21 mouse cellular contexts compared by ENCODE assay signal in genomic region chr1:160268322-160268721, GRCm38 (mm10). TPM values are rescaled to one million over a fixed set of nuclear protein-coding genes. Genes with fewer than 3 reads are reported as not detected.
A peak's percentile ranks its signal among the peaks of the same experiment; 100 is the strongest.
DNase-seq lines count a peak whose midpoint lies in the region; ATAC-seq and TF ChIP-seq lines count a peak whose summit lies in the region.
"Had no signal": no experiment of that assay in that cellular context is flagged by ENCODE, and none has a peak within 500 bp of the region (broad histone marks: within the 10 kb centered on the region; RNA-seq: fewer than 3 reads in every experiment).

No protein-coding gene starts in this region.

- TF ChIP-seq CTCF in thymus, adult 2 months (IDR thresholded peaks at IDR 0.05; ENCODE audit: borderline replicate concordance, control insufficient read depth, extremely low read depth, insufficient read depth, low read length, poor library complexity) = no peak

- peaks cover 81% of the 10 kb centered on the region for H3K36me3 ChIP-seq in megakaryocyte, embryonic 14.5 days (replicated peaks; ENCODE audit: low read length)
- 0 out of 2 replicates have a peak, but pooled peaks cover 1% of the 10 kb centered on the region for H3K36me3 ChIP-seq in splenic B cell, adult 2 months (ENCODE audit: control insufficient read depth, insufficient read depth, low read length, poor library complexity, severe bottlenecking)
- no peaks in the 10 kb centered on the region for H3K36me3 ChIP-seq in forebrain, embryonic 15.5 days
- H3K36me3 ChIP-seq in thymus, adult 2 months (ENCODE audit: control insufficient read depth, insufficient read depth, low read length) = peaks cover 4% of the 10 kb centered on the region; the same call in 1 of the 2 replicates
- H3K36me3 ChIP-seq: forebrain, embryonic 12.5 days; midbrain, embryonic 12.5 days; stomach, embryonic 15.5 days had no signal

- no peak overlapping the region for H3K9ac ChIP-seq in forebrain, embryonic 15.5 days (replicated peaks)
- H3K9ac ChIP-seq: forebrain, embryonic 12.5 days; midbrain, embryonic 12.5 days; stomach, embryonic 15.5 days had no signal

- ATAC-seq in forebrain, embryonic 15.5 days (replicated peaks) = no peak

- peaks cover 86% of the 10 kb centered on the region for H3K4me1 ChIP-seq in megakaryocyte, embryonic 14.5 days
- H3K4me1 ChIP-seq in forebrain, embryonic 15.5 days = no peaks in the 10 kb centered on the region
- H3K4me1 ChIP-seq in thymus, adult 2 months (replicated peaks; ENCODE audit: control insufficient read depth, insufficient read depth, low read length) = no peaks in the 10 kb centered on the region
- H3K4me1 ChIP-seq: forebrain, embryonic 12.5 days; midbrain, embryonic 12.5 days had no signal

- no peaks in the 10 kb centered on the region for H3K27me3 ChIP-seq in megakaryocyte, embryonic 14.5 days (replicated peaks)
- no peaks in the 10 kb centered on the region for H3K27me3 ChIP-seq in splenic B cell, adult 2 months (ENCODE audit: control insufficient read depth, insufficient read depth, low read length, poor library complexity, severe bottlenecking)
- H3K27me3 ChIP-seq in forebrain, embryonic 15.5 days = no peaks in the 10 kb centered on the region
- H3K27me3 ChIP-seq in thymus, adult 2 months (ENCODE audit: control insufficient read depth, insufficient read depth, low read length) = no peaks in the 10 kb centered on the region
- H3K27me3 ChIP-seq: forebrain, embryonic 12.5 days; midbrain, embryonic 12.5 days; stomach, embryonic 15.5 days had no signal

- H3K27ac ChIP-seq in forebrain, embryonic 15.5 days (replicated peaks) = no peak overlapping the region
- no peak overlapping the region for H3K27ac ChIP-seq in thymus, adult 2 months (ENCODE audit: control insufficient read depth, insufficient read depth, low read length)
- H3K27ac ChIP-seq: forebrain, embryonic 12.5 days; midbrain, embryonic 12.5 days; stomach, embryonic 15.5 days had no signal

- peak overlapping the region; percentile 38 for H3K4me3 ChIP-seq in megakaryocyte, embryonic 14.5 days (replicated peaks)
- no peak overlapping the region for H3K4me3 ChIP-seq in forebrain, embryonic 15.5 days
- H3K4me3 ChIP-seq in thymus, adult 2 months (ENCODE audit: control insufficient read depth, insufficient read depth, low read length) = no peak overlapping the region
- H3K4me3 ChIP-seq: forebrain, embryonic 12.5 days; midbrain, embryonic 12.5 days; myocyte; stomach, embryonic 15.5 days had no signal

- 91% methylated on average over 3 of the region's 3 CpGs for whole genome bisulfite sequencing in forebrain, embryonic 15.5 days
- 8% methylated on average over 3 of the region's 3 CpGs for WGBS in thymus, adult 2 months

- TF ChIP-seq POLR2A in thymus, adult 2 months (IDR thresholded peaks at IDR 0.05; ENCODE audit: control insufficient read depth, extremely low read depth, insufficient read depth, low read length, poor library complexity) = no peak

- no peaks in the 10 kb centered on the region for H3K9me3 ChIP-seq in megakaryocyte, embryonic 14.5 days
- no peaks in the 10 kb centered on the region for H3K9me3 ChIP-seq in forebrain, embryonic 15.5 days
- H3K9me3 ChIP-seq: forebrain, embryonic 12.5 days; midbrain, embryonic 12.5 days; stomach, embryonic 15.5 days had no signal

- H3K4me2 ChIP-seq in forebrain, embryonic 15.5 days (replicated peaks) = no peak overlapping the region
- H3K4me2 ChIP-seq: forebrain, embryonic 12.5 days; midbrain, embryonic 12.5 days; stomach, embryonic 15.5 days had no signal

- peak; percentile 52 to 62 for DNase-seq in spleen, postnatal 36 days (ENCODE audit: low spot score in 2 of 2)
- DNase-seq in spleen, adult 12 weeks (ENCODE audit: low spot score) = no peak
- peak; percentile 31 for DNase-seq in T-cell, adult 2 months (ENCODE audit: low spot score)
- DNase-seq in splenic B cell, adult 2 months (ENCODE audit: low read depth, low spot score) = peak; percentile 71
- no peak for DNase-seq in urinary bladder, postnatal 14 days (ENCODE audit: low spot score)
- no peak for DNase-seq in thymus, adult 2 months
- DNase-seq: cerebellum, adult 9-10 months; gastrocnemius, postnatal 14 days; kidney, adult 8-10 months; kidney, postnatal 36 days; left cerebral cortex, postnatal 4 days; liver; lung, postnatal 10 days; retina, postnatal 1 day; thymus, adult 18-20 months had no signal

RNA-seq across cellular contexts. Expression of gene Cacybp, which starts 55.6 kb away (rescaled TPM):
- polyA plus RNA-seq in megakaryocyte, embryonic 14.5 days (2012; ENCODE audit: insufficient read depth, low replicate concordance) = 75.5 and 79.1 TPM in 2 replicates
- 284 and 296 TPM in 2 replicates for polyA plus RNA-seq in forebrain, embryonic 15.5 days (2015; fragmentation: Nextera tagmentation; extraction: Ambion mirVana)
- 13.5 and 15.0 TPM in 2 replicates for polyA plus RNA-seq in thymus, adult 2 months (2012; rRNA removed)

Comparison
In these comparisons a context has a peak if more than half of its experiments do, and no peak if none do; other contexts are left out.
1. DNase-seq: peak in spleen, postnatal 36 days (2 of 2), T-cell, adult 2 months (single experiment) and splenic B cell, adult 2 months (single experiment); none in spleen, adult 12 weeks (single experiment), urinary bladder, postnatal 14 days (single experiment) and thymus, adult 2 months (single experiment).